Mouse (Mus musculus): ENCODE measurements around the gene Ranbp3. TPM values are rescaled to one million over a fixed set of nuclear protein-coding genes. Genes with fewer than 3 reads are reported as not detected.

Ranbp3 gene
- polyA plus RNA-seq, 1 experiment from 2014 or later = 109 TPM

GRCm38 (mm10) chr17:56715914-56716654 is 43.0 kb downstream of the Ranbp3 start:
- Histone ChIP-seq H3K27me3 (no peaks in the 10 kb centered on the region), H3K27ac (peak overlapping the region; percentile 87), H3K4me3 (replicated peaks) (peak overlapping the region; percentile 84), H3K4me1 (replicated peaks) (peaks cover 36% of the 10 kb centered on the region), H3K9me3 (no peaks in the 10 kb centered on the region), H3K36me3 (peaks cover 26% of the 10 kb centered on the region), H3K4me2 (replicated peaks) (peak overlapping the region; percentile 83), H3K9ac (replicated peaks) (peak overlapping the region; percentile 85)
- WGBS = 24% methylated on average over 22 of the region's 22 CpGs
- peak; percentile 2; the same call in 1 of the 2 replicates for ATAC-seq

DNA sequence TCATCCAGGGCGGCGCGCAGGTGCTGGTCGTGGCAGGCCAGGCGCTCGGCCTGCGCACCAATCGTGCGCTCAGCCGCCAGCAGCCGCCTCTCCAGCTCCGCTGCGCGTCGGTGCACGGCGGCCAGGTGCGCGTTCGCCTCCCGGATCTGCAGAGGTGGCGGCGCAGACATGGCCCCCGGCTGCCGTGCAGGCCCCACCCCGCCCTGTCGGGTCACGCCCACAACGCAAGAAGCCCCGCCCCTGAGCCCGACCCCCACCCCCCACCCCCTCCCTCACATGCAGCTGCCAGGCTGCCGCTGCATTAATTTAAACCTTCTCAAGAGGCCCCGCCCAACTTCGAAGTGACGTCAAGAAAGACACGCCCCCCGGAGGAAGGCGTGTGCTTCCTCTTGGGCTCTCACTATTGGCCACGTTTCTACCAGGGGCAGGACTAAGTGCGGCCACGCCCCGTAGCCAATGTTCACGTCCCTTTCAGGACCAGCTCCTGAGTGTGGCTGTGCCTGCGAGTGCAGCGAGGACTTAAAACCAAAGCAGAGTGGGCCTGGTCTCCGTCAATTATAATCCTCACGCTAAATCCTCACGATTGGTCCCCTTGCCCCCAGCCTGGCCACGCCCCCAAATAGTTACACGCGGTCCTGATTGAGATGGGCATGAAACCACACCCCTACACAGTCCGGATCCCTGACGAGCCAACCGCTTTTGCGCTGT is 43.7 kb downstream of the Ranbp3 start:
- Histone ChIP-seq H3K27ac (peak overlapping the region; percentile 87), H3K4me2 (replicated peaks) (peak overlapping the region; percentile 83), H3K27me3 (no peaks in the 10 kb centered on the region), H3K4me3 (replicated peaks) (peak overlapping the region; percentile 84), H3K36me3 (peaks cover 26% of the 10 kb centered on the region), H3K9me3 (no peaks in the 10 kb centered on the region), H3K9ac (replicated peaks) (peak overlapping the region; percentile 93), H3K4me1 (replicated peaks) (peaks cover 36% of the 10 kb centered on the region)
- ATAC-seq = peak; percentile 94
- WGBS = under 1% methylated on average over 55 of the region's 55 CpGs

DNA sequence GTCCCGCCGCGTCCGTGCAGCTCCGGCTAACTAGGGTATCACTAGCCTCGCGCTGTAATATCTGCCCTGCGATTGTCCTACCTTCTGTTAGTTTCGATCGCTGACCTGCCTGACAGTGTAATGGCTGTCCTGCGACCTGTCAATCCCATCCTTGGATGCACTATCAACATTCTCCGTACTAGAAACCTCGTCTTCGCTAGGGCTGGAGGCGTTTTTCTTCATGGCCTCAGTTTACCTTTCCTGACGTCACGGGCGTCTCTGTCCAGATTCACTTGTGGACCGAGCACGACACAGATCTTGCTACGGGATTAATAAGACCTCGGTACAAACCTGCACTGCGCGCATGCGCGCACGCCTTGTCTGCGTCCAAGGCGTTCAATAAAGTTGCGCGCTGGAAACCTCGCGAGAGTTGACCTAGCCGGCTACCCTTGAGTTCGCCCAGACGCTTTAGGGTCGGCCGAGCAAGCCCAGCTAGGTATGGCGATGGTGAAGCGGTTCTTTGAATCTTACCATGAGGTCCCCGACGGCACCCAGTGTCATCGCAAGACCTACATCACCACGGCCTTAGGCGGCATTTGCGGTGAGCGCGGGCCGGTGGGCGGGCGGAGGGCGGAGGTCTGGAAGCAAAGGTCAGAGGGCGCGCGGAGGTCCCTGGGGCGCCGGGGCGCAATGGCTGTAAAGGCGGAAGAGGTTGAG is 44.4 kb downstream of the Ranbp3 start, which contains the start of the genes Ndufa11 and Vmac:
Gene Ndufa11 (plus strand): TSS at position 405 of the 696 bp plus-strand sequence.
Gene Vmac (minus strand): TSS at position 660 of the 696 bp plus-strand sequence.
- Histone ChIP-seq H3K9ac (replicated peaks) (peak within 1 kb of the TSS; percentile 93), H3K4me2 (replicated peaks) (peak within 1 kb of the TSS; percentile 83), H3K9me3 (no peaks in the 10 kb centered on the region), H3K4me1 (replicated peaks) (peaks cover 36% of the 10 kb centered on the region), H3K36me3 (peaks cover 26% of the 10 kb centered on the region), H3K27me3 (no peaks in the 10 kb centered on the region), H3K4me3 (replicated peaks) (peak within 1 kb of the TSS; percentile 84), H3K27ac (peak within 1 kb of the TSS; percentile 87)
- ATAC-seq = peak; percentile 77
- WGBS = under 1% methylated on average over 59 of the region's 59 CpGs

DNA sequence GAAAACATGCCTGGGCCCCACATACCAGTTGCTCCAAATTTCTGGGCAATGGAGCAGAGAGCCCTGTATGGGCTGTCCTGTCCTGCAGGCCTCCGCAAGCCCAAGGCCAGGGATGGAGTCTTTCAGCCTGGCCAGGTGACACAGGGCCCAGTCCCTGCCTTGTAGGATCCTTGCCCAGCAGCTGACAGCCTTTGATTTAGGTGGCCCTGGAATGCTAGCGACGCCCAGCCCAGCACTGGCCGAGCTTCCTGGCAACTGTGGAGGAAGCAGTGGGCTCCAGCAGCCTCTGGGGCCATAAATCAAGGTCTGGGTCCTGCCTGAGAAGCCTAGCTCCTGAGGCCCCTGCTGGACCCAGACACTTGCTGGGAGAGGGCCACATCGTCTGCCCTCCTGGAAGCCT is 49.3 kb downstream of the Ranbp3 start:
- ATAC-seq = no peak
- WGBS = 96% methylated on average over 5 of the region's 5 CpGs
- Histone ChIP-seq H3K36me3 (peaks cover 49% of the 10 kb centered on the region), H3K4me1 (replicated peaks) (peaks cover 22% of the 10 kb centered on the region), H3K4me2 (replicated peaks) (no peak overlapping the region), H3K9me3 (no peaks in the 10 kb centered on the region), H3K27ac (no peak overlapping the region), H3K4me3 (replicated peaks) (no peak overlapping the region), H3K27me3 (no peaks in the 10 kb centered on the region), H3K9ac (replicated peaks) (no peak overlapping the region; the same call in 1 of the 2 replicates)

DNA sequence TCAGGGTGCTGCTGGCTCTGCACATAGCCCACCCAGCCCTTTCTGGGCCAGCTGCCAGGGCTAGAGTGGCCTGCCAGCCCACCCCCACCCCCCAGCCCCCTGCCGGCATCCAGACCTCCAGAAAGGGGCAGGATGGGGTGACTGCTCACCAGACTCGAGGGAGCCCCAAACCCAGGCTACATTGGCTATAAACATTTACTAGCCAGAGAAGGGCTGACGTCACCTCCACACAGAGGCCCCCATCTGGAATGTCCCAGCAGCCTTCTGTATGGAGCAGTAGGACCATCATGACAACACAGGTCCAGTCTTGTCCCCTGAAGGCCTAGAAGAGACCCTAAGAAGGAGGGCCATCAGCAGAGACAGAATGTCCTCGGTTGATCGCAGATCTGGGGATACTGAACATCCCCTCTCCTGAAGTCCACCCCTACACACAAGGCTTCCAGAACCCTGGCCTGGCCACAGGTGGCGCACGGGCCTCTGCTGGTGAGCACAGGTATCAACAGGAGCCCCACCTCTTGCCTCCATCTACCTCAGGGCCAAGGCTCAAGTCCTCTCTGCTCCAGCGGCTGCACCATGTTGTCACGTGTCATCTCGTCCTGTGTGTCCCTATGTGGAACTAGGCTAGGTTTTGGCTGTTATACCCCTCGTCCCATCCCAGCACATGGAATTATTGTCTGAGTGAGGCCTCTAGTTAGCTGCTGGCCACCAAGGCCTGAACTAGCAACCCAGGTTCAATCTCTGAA is 50.5 kb downstream of the Ranbp3 start:
- Histone ChIP-seq H3K9me3 (no peaks in the 10 kb centered on the region), H3K4me1 (replicated peaks) (peaks cover 16% of the 10 kb centered on the region), H3K27me3 (no peaks in the 10 kb centered on the region), H3K9ac (replicated peaks) (no peak overlapping the region), H3K36me3 (peaks cover 49% of the 10 kb centered on the region), H3K27ac (no peak overlapping the region), H3K4me3 (replicated peaks) (no peak overlapping the region), H3K4me2 (replicated peaks) (no peak overlapping the region)
- no peak for ATAC-seq
- WGBS = 90% methylated on average over 11 of the region's 11 CpGs

DNA sequence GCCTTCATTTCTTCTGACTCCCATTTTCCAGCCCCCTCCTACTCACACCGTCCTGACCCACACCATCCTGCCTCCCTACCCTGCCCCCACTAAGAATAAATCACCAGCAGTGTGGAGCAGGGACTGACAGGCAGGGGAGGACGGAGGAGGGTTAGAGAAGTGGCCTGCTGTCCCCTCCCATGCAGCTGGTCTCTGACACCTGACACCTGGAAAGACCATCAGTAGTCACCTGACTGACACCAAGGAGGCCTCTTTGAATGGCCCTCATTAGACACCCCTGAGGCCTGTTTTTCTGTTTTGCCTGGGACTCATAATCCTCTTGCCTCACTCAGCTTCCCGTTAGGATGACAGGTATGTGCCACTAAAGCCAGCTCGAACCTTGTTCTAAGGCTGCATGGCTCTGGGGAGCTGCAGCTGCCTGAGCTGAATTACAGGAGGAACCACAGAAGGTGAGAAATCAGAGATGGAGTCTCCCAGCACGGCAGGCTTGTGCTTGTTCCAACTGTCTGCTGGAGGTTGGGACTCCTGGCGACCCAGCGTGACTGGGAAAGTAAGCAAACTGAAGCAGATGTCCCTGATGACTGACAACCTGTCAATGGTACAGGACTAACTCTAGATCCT is 54.0 kb downstream of the Ranbp3 start:
- Histone ChIP-seq H3K4me3 (replicated peaks) (no peak overlapping the region), H3K4me2 (replicated peaks) (no peak overlapping the region), H3K27ac (no peak overlapping the region), H3K36me3 (peaks cover 34% of the 10 kb centered on the region), H3K4me1 (replicated peaks) (peaks cover 4% of the 10 kb centered on the region), H3K27me3 (no peaks in the 10 kb centered on the region), H3K9ac (replicated peaks) (no peak overlapping the region), H3K9me3 (no peaks in the 10 kb centered on the region)
- ATAC-seq = no peak
- WGBS = 19% methylated on average over 7 of the region's 7 CpGs

GRCm38 (mm10) chr17:56727659-56728058 is 54.6 kb downstream of the Ranbp3 start:
- ATAC-seq = no peak
- no peak overlapping the region for H3K27ac ChIP-seq
- no peak overlapping the region for H3K4me3 ChIP-seq (replicated peaks)
- no peaks in the 10 kb centered on the region for H3K27me3 ChIP-seq
- H3K4me2 ChIP-seq (replicated peaks) = no peak overlapping the region
- no peak overlapping the region for H3K9ac ChIP-seq (replicated peaks)
- 10% methylated on average over 12 of the region's 12 CpGs for WGBS
- H3K36me3 ChIP-seq = peaks cover 29% of the 10 kb centered on the region
- H3K4me1 ChIP-seq (replicated peaks) = peaks cover 4% of the 10 kb centered on the region
- H3K9me3 ChIP-seq = no peaks in the 10 kb centered on the region

- H3K9me3 ChIP-seq = no peaks in the 10 kb centered on the region
- 47% methylated on average over 12 of the region's 12 CpGs for WGBS
- H3K27me3 ChIP-seq = no peaks in the 10 kb centered on the region
- no peak overlapping the region for H3K4me3 ChIP-seq (replicated peaks)
- H3K9ac ChIP-seq (replicated peaks) = no peak overlapping the region
- H3K36me3 ChIP-seq = peaks cover 24% of the 10 kb centered on the region
- peaks cover 4% of the 10 kb centered on the region for H3K4me1 ChIP-seq (replicated peaks)
- no peak overlapping the region for H3K4me2 ChIP-seq (replicated peaks)
- 0 out of 2 replicates have a peak, but pooled peaks have one; percentile 17 for ATAC-seq
- H3K27ac ChIP-seq = no peak overlapping the region
Measured at GRCm38 (mm10) chr17:56728117-56728516, 55.0 kb downstream of the Ranbp3 start.

DNA sequence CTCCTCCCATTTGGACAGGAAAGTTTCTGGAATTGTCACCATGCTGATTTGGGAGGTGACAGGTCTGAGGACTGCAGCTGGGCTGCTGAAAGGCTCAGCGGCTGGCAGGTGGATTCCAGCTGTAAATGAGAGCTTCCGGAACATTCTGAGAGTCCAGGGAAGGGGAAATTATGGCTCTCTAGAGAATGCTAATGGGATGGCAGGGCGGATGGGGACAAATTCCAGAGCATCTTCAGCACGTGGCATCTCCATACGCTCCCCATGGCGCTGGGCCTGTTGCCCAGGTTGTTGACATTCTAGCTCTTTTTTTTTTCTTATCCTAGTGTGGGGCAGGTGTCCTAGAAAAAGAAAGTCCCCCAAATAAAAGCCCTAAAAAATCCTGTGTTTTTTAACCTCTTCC is 56.1 kb downstream of the Ranbp3 start:
- Histone ChIP-seq H3K27ac (no peak overlapping the region), H3K9me3 (no peaks in the 10 kb centered on the region), H3K4me3 (replicated peaks) (no peak overlapping the region), H3K9ac (replicated peaks) (no peak overlapping the region), H3K4me1 (replicated peaks) (peaks cover 4% of the 10 kb centered on the region), H3K36me3 (peaks cover 14% of the 10 kb centered on the region), H3K4me2 (replicated peaks) (no peak overlapping the region), H3K27me3 (no peaks in the 10 kb centered on the region)
- no peak for ATAC-seq
- 66% methylated on average over 6 of the region's 6 CpGs for WGBS

- Histone ChIP-seq H3K9me3 (no peaks in the 10 kb centered on the region), H3K9ac (replicated peaks) (no peak overlapping the region), H3K36me3 (0 out of 2 replicates have a peak, but pooled peaks cover 9% of the 10 kb centered on the region), H3K4me2 (replicated peaks) (no peak overlapping the region), H3K4me1 (replicated peaks) (peaks cover 4% of the 10 kb centered on the region), H3K27me3 (no peaks in the 10 kb centered on the region), H3K27ac (no peak overlapping the region), H3K4me3 (replicated peaks) (no peak overlapping the region)
- WGBS = 47% methylated on average over 2 of the region's 2 CpGs
- ATAC-seq = no peak
Measured at GRCm38 (mm10) chr17:56729656-56730055, 56.6 kb downstream of the Ranbp3 start.

DNA sequence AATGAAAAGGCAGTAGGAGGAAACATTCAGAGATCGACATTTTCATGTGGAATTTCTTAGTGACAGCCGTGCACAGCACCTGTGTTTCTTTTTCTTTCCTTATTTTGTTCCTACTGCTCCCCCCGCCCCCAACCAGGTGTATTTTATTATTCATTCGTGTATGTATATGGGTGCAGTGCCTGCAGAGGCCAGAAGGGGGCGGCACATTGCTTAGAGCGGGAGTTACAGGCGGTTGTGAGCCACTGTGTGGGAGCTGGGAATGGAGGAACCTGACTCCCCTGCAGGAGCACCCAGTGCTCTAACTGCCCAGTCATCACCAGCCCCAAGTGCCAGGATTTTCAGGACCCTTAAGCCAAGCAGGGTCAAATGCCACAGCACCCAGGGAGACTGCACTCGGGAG is 63.4 kb downstream of the Ranbp3 start:
- no peaks in the 10 kb centered on the region for H3K4me1 ChIP-seq (replicated peaks)
- 41% methylated on average over 8 of the region's 8 CpGs for WGBS
- no peak overlapping the region for H3K4me2 ChIP-seq (replicated peaks)
- H3K27me3 ChIP-seq = no peaks in the 10 kb centered on the region
- H3K9me3 ChIP-seq = no peaks in the 10 kb centered on the region
- ATAC-seq = no peak
- no peak overlapping the region for H3K27ac ChIP-seq
- H3K36me3 ChIP-seq = no peaks in the 10 kb centered on the region
- no peak overlapping the region for H3K4me3 ChIP-seq (replicated peaks)
- no peak overlapping the region for H3K9ac ChIP-seq (replicated peaks)
